Mouse (Mus musculus) ES-Bruce4 (cell line): ENCODE measurements at regions not wholly inside any gene's neighbourhood (a gene's known extent, or its start where the extent isn't known, plus 50 kb on each side); places are given as distances from the start of the nearest gene placed in this dataset.

Experiments used
- H3K27ac ChIP-seq: 2 replicates; pipeline ENCODE4 v1.5.1; 2012; ENCODE audit warnings: low read length, inconsistent platforms; ENCODE audit not compliant: insufficient read depth
- H3K27me3 ChIP-seq: 2 replicates; pipeline ENCODE4 v1.6.1; 2012; ENCODE audit warnings: mild to moderate bottlenecking, low read length, inconsistent platforms; ENCODE audit not compliant: control insufficient read depth, poor library complexity, insufficient read depth, severe bottlenecking
- H3K36me3 ChIP-seq: 2 replicates; pipeline ENCODE4 v1.6.1; 2012; ENCODE audit warnings: inconsistent platforms, mild to moderate bottlenecking, low read length, moderate library complexity; ENCODE audit not compliant: control insufficient read depth, poor library complexity, insufficient read depth, severe bottlenecking
- H3K4me1 ChIP-seq: one replicate; pipeline ENCODE4 v1.8.1; 2011; ENCODE audit warnings: low read length; ENCODE audit not compliant: control insufficient read depth, insufficient read depth
- H3K4me3 ChIP-seq: 2 replicates; pipeline ENCODE4 v1.5.1; 2011; ENCODE audit warnings: low read depth, mild to moderate bottlenecking, low read length
- H3K9ac ChIP-seq: 2 replicates; pipeline ENCODE4 v1.6.1; 2012; ENCODE audit warnings: low read depth, mild to moderate bottlenecking, inconsistent platforms; ENCODE audit not compliant: poor library complexity, severe bottlenecking
- H3K9me3 ChIP-seq: replicated peaks from 2 replicates; pipeline ENCODE4 v1.6.1; 2012; ENCODE audit warnings: mild to moderate bottlenecking, low read length, inconsistent platforms; ENCODE audit not compliant: control insufficient read depth, poor library complexity, insufficient read depth, severe bottlenecking
- CTCF ChIP-seq: IDR thresholded peaks from one replicate; pipeline ENCODE4 v1.8.1; 2011; ENCODE audit warnings: low read depth, low read length
- EP300 ChIP-seq: IDR thresholded peaks from 2 replicates; pipeline ENCODE4 v1.6.1; 2011; ENCODE audit warnings: low read depth, low read length; ENCODE audit not compliant: insufficient read depth
- POLR2A ChIP-seq: IDR thresholded peaks from one replicate; pipeline ENCODE4 v1.8.1; 2011; ENCODE audit warnings: low read length; ENCODE audit not compliant: insufficient read depth

DNA sequence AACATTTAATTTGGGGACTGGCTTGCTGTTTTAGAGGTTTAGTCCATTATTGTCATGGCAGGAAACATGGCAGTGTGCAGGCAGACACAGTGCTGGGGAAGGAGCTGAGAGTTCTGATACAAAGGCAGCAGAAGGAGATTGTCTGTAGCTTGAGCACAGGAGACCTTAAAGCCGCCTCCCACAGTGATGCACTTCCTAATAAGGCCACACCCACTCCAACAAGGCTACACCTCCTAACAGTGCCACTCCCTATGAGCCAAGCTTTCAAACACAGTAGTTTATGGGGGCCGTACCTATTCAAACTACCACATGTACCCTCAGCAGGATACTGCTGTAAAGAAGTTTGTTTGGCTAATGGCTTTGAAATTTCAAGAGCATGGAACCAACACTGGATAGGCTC lies 113.3 kb upstream of the Zfp217 start:
- TF ChIP-seq EP300 (no peak), POLR2A (no peak), CTCF (no peak)
- Histone ChIP-seq H3K4me1 (no peaks in the 10 kb centered on the region), H3K9me3 (no peaks in the 10 kb centered on the region), H3K4me3 (no peak overlapping the region), H3K27ac (no peak overlapping the region), H3K9ac (no peak overlapping the region), H3K36me3 (no peaks in the 10 kb centered on the region), H3K27me3 (no peaks in the 10 kb centered on the region)

DNA sequence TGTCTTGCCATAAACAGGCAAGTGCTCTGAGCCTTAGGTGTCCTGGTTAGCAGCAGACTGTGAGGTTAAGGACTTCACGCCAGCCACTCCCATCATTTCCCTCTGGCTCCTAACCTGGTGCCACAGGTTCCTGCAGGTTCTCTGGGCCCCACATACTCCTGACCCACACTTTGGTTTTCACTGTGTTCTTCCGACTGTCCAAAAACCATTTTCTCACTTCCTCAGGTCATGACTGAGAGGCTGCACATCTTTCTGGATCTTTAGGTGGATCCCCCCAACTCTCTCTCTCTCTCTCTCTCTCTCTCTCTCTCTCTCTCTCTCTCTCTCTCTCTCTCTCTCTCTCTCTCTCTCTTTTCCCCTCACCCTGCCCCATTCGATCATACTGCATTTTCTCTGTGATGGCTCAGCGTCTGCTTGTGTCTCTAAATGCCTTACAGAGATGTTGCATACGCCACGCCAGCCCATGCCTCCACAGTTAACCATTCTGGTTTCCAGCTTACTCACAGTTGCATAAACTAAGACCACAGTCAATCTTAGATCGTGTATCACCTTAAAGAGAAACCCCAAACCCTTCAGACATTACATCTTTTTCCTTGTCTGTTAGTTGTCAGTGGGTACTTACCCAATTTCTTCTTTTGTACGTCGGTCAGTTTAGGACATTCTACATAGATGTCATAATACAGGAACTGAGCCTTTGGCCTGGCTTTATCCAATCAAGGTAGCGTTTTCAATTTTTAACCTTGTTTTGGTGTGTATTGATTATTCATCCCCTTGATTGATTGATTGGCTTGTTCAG lies 112.0 kb upstream of the Zfp217 start:
- Histone ChIP-seq H3K4me3 (no peak overlapping the region), H3K27ac (no peak overlapping the region), H3K27me3 (no peaks in the 10 kb centered on the region), H3K4me1 (no peaks in the 10 kb centered on the region), H3K9me3 (no peaks in the 10 kb centered on the region), H3K36me3 (no peaks in the 10 kb centered on the region), H3K9ac (no peak overlapping the region)
- TF ChIP-seq POLR2A (no peak), EP300 (no peak), CTCF (no peak)

DNA sequence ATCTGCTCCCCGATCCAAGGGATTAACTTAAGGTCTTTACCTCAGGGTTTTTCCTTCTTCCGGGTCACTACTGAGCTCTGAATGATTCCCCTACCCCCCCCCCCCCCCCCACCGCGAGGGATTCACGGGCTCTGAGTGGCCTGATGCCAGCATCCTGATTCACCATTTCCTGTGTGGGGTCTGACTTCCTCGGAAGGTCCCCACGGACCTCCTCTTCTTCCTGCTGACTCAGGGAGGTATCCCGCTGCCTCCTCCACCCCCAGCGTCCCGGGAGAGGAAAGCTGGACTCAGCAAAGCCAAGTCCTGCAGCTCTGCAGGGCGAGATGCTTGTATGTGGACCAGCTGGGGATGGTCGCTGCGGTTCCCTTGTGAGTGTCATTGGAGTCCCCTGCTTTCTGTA lies 110.5 kb upstream of the Zfp217 start:
- TF ChIP-seq EP300 (no peak), POLR2A (no peak), CTCF (no peak)
- H3K27me3 ChIP-seq: no peaks in the 10 kb centered on the region
- H3K4me1 ChIP-seq: no peaks in the 10 kb centered on the region
- H3K9me3 ChIP-seq: no peaks in the 10 kb centered on the region
- no peak overlapping the region for H3K27ac ChIP-seq
- no peak overlapping the region for H3K9ac ChIP-seq
- no peaks in the 10 kb centered on the region for H3K36me3 ChIP-seq
- no peak overlapping the region for H3K4me3 ChIP-seq

DNA sequence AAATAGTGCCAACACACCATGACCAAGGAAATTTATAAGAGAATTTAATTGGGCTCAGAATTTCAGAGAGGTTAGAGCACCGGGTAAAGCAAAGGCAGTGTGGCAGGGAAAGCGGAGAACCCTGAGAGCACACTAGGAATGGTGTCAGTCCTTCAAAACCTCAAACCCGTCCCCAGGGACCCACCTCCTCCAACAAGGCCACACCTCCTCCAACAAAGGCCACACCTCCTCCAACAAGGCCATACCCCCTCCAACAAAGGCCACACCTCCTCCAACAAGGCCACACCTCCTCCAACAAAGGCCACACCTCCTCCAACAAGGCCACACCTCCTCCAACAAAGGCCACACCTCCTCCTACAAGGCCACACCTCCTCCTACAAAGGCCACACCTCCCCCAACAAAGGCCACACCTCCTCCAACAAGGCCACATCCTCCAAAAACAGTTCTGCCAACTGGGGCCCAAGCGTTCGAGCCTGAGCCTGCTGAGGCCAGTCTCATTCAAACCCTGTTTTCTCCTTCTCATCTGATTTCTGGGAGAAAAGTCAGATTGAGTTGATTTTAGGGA lies 109.8 kb upstream of the Zfp217 start:
- Histone ChIP-seq H3K36me3 (no peaks in the 10 kb centered on the region), H3K4me1 (peaks cover 3% of the 10 kb centered on the region), H3K9me3 (no peaks in the 10 kb centered on the region), H3K9ac (no peak overlapping the region), H3K27me3 (no peaks in the 10 kb centered on the region), H3K27ac (no peak overlapping the region), H3K4me3 (no peak overlapping the region)
- TF ChIP-seq CTCF (no peak), POLR2A (peak; percentile 14), EP300 (no peak)

DNA sequence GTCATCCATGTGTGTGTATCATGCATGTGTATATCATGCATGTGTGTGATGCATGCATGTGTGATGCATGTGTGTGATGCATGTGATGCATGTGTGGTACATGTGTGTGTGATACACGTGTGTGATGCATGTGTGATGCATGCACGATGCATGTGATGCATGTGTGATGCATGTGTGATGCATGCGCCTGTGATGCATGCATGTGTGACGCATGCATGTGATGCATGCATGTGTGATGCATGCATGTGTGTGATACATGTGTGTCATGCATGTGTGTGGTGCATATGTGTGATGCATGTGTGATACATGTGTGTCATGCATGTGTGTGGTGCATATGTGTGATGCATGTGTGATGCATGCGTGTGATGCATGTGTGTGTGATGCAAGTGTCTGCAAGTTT lies 108.1 kb upstream of the Zfp217 start:
- no peak overlapping the region for H3K4me3 ChIP-seq
- no peaks in the 10 kb centered on the region for H3K36me3 ChIP-seq
- no peak overlapping the region for H3K9ac ChIP-seq
- H3K4me1 ChIP-seq: peaks cover 4% of the 10 kb centered on the region
- H3K27me3 ChIP-seq: no peaks in the 10 kb centered on the region
- no peak for TF ChIP-seq POLR2A
- no peak for TF ChIP-seq CTCF
- TF ChIP-seq EP300: no peak
- no peak overlapping the region for H3K27ac ChIP-seq
- no peaks in the 10 kb centered on the region for H3K9me3 ChIP-seq

DNA sequence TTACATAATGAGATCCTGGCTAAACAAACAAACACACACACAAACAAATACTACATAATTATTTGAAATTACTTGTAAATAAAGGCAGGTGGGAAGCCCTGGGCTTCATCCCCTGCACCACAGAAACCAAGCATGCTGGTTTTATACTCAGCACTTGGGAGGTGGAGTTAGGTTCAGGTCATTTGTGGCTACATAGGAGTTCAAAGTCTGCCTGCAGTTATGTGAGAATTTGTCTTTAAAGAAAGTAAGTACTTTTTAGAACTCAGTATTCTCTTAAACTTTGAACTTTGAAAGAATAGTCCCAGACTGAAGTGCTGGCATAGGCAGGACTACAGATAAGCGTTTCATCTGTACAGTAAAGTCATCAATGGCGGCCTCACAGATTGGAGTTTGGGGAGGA lies 107.6 kb upstream of the Zfp217 start:
- TF ChIP-seq EP300 (no peak), POLR2A (no peak), CTCF (no peak)
- no peaks in the 10 kb centered on the region for H3K9me3 ChIP-seq

More for the DNA sequence above, 107.6 kb upstream of the Zfp217 start:
- Histone ChIP-seq H3K4me1 (peaks cover 4% of the 10 kb centered on the region), H3K4me3 (no peak overlapping the region), H3K9ac (no peak overlapping the region), H3K36me3 (no peaks in the 10 kb centered on the region), H3K27ac (no peak overlapping the region), H3K27me3 (no peaks in the 10 kb centered on the region)
